Mouse (Mus musculus) right cerebral cortex, postnatal 10 days (tissue): ENCODE measurements around the gene Prune2.
A peak's percentile ranks its signal among the peaks of the same experiment; 100 is the strongest.

Experiments
- DNase-seq, 2 experiments: peaks; one replicate each; pipeline ENCODE4 v3.0.0; 2021; ENCODE audit warnings: low spot score in 2 of 2

Gene Prune2

GRCm38 (mm10) chr19:17263181-17263580 lies 307.3 kb downstream of the Prune2 start:
- DNase-seq: no peak

GRCm38 (mm10) chr19:17263679-17264370 lies 307.9 kb downstream of the Prune2 start:
- DNase-seq: no peak

GRCm38 (mm10) chr19:17264481-17265196 lies 308.7 kb downstream of the Prune2 start:
- peak in 1 of 2 experiments; percentile 35 for DNase-seq

- no peak for DNase-seq
These were observed 312.8 kb downstream of the Prune2 start for GRCm38 (mm10) chr19:17268669-17269068.

GRCm38 (mm10) chr19:17271179-17271622 lies 315.3 kb downstream of the Prune2 start:
- no peak for DNase-seq

GRCm38 (mm10) chr19:17272988-17273387 lies 317.1 kb downstream of the Prune2 start:
- DNase-seq: no peak
